Mouse (Mus musculus): ENCODE data around the gene Ifnz.
"Not testable (repeated sequence)": the region's sequence is repeated elsewhere in the genome, so short reads cannot be mapped to it uniquely, and the experiment has no call there.

Ifnz gene

GRCm38 (mm10) chr4:88781831-88782230, at the start of gene Ifnz:
Gene Ifnz, plus strand, starts transcription at chr4:88782131.
- not testable (repeated sequence) for DNase-seq (ENCODE audit: low read depth)

- peak; percentile 94 for DNase-seq (ENCODE audit: low read depth)
Measured at GRCm38 (mm10) chr4:88738480-88738879, 43.5 kb upstream of the Ifnz start.

- no peak for DNase-seq (ENCODE audit: low read depth)
Measured at GRCm38 (mm10) chr4:88739036-88739435, 42.9 kb upstream of the Ifnz start.

- DNase-seq (ENCODE audit: low read depth): no peak
Measured at GRCm38 (mm10) chr4:88741426-88741825, 40.5 kb upstream of the Ifnz start.

- peak; percentile 41 for DNase-seq (ENCODE audit: low read depth)
Measured at GRCm38 (mm10) chr4:88742771-88743371, 39.1 kb upstream of the Ifnz start.

- DNase-seq (ENCODE audit: low read depth): no peak
Measured at GRCm38 (mm10) chr4:88744207-88744606, 37.7 kb upstream of the Ifnz start.

- DNase-seq (ENCODE audit: low read depth): no peak
Measured at GRCm38 (mm10) chr4:88749926-88750325, 32.0 kb upstream of the Ifnz start.

- DNase-seq (ENCODE audit: low read depth): not testable (repeated sequence)
Measured at GRCm38 (mm10) chr4:88754818-88755340, 27.1 kb upstream of the Ifnz start, which contains the start of gene Gm13271. Gene Gm13271, plus strand, starts transcription at chr4:88754868.

- DNase-seq (ENCODE audit: low read depth): peak; percentile 52
Measured at GRCm38 (mm10) chr4:88756581-88757513, 25.1 kb upstream of the Ifnz start.

GRCm38 (mm10) chr4:88757628-88758031, 24.3 kb upstream of the Ifnz start:
- peak; percentile 94 for DNase-seq (ENCODE audit: low read depth)

- not testable (repeated sequence) for DNase-seq (ENCODE audit: low read depth)
Measured at GRCm38 (mm10) chr4:88758751-88759150, 23.2 kb upstream of the Ifnz start.

GRCm38 (mm10) chr4:88759610-88760268, 22.2 kb upstream of the Ifnz start, which contains the start of gene Gm13283:
Gene Gm13283, plus strand, starts transcription at chr4:88760119.
- DNase-seq (ENCODE audit: low read depth): not testable (repeated sequence)

GRCm38 (mm10) chr4:88760431-88760830, 21.5 kb upstream of the Ifnz start:
- peak; percentile 91 for DNase-seq (ENCODE audit: low read depth)

GRCm38 (mm10) chr4:88761776-88762175, 20.2 kb upstream of the Ifnz start:
- DNase-seq (ENCODE audit: low read depth): not testable (repeated sequence)

GRCm38 (mm10) chr4:88762341-88762740, 19.6 kb upstream of the Ifnz start:
- DNase-seq (ENCODE audit: low read depth): not testable (repeated sequence)

GRCm38 (mm10) chr4:88763384-88764018, 18.4 kb upstream of the Ifnz start:
- peak; percentile 89 for DNase-seq (ENCODE audit: low read depth)

GRCm38 (mm10) chr4:88773534-88773933, 8.4 kb upstream of the Ifnz start, which contains the start of gene Gm13290:
Gene Gm13290, plus strand, starts transcription at chr4:88773834.
- not testable (repeated sequence) for DNase-seq (ENCODE audit: low read depth)

GRCm38 (mm10) chr4:88776622-88777021, 5.3 kb upstream of the Ifnz start, which contains the start of gene Gm13289:
Gene Gm13289, plus strand, starts transcription at chr4:88776922.
- not testable (repeated sequence) for DNase-seq (ENCODE audit: low read depth)

GRCm38 (mm10) chr4:88779550-88779949, 2.4 kb upstream of the Ifnz start, which contains the start of gene Gm13272:
Gene Gm13272, plus strand, starts transcription at chr4:88779850.
- DNase-seq (ENCODE audit: low read depth): not testable (repeated sequence)

GRCm38 (mm10) chr4:88780320-88780719, 1.6 kb upstream of the Ifnz start:
- DNase-seq (ENCODE audit: low read depth): not testable (repeated sequence)

GRCm38 (mm10) chr4:88782335-88782734, 404 bp downstream of the Ifnz start:
- not testable (repeated sequence) for DNase-seq (ENCODE audit: low read depth)
